Mouse (Mus musculus) heart, adult 10 weeks (tissue): ENCODE measurements around the gene Pcgf1. TPM values are rescaled to one million over a fixed set of nuclear protein-coding genes. Genes with fewer than 3 reads are reported as not detected.

Source experiments
- polyA plus RNA-seq: library from polyadenylated mRNA; stranded (reverse); fragments of 350-450 nt; fragmentation: Illumina TruSeq; extraction: RNeasy Lipid Tissue Mini Kit (QIAGEN cat#74804); gene quantifications from one replicate; pipeline ENCODE4 v1.2.3, GENCODE M21; 2014; ENCODE audit warnings: low read depth, low replicate concordance

Pcgf1 gene
- polyA plus RNA-seq = 10.6 TPM

GRCm38 (mm10) chr6:83077630-83078323, at the start of gene Pcgf1:
TSS of gene Pcgf1 (plus strand) at chr6:83077869.

GRCm38 (mm10) chr6:83033249-83034185, 44.2 kb upstream of the Pcgf1 start, which contains the start of the genes Dok1 and Loxl3:
TSS of gene Dok1 (minus strand) at chr6:83033471.
TSS of gene Loxl3 (plus strand) at chr6:83034173.

GRCm38 (mm10) chr6:83054074-83054851, 23.4 kb upstream of the Pcgf1 start, which contains the start of gene Aup1:
TSS of gene Aup1 (plus strand) at chr6:83054521.

GRCm38 (mm10) chr6:83054871-83055431, 22.7 kb upstream of the Pcgf1 start, which contains the start of gene Htra2:
TSS of gene Htra2 (minus strand) at chr6:83055273.

DNA sequence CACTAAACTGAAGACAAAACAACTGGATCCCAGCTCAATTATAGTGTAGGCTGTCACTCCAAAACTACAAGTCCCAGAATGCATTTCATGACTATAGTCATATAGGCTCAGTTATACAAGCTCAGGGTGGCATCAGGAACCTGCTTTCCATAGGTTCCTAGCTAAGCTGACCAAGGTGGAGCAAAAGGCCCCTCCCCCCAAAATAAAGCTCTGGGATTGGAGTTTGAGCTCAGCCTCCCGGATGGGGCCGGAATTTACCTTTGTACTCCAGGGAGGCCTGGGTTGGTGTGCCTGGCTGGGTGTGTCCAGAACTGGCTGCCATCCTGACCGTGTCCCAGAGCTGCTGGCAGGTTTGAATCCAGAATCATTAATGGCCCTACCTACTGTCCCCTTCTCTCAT, 19.9 kb upstream of the Pcgf1 start, which contains the start of gene Dqx1:
Dqx1 (plus strand) TSS at position 55 of the 400 bp plus-strand sequence.

GRCm38 (mm10) chr6:83070247-83070310, 7.6 kb upstream of the Pcgf1 start, which contains the start of gene Tlx2:
TSS of gene Tlx2 (minus strand) at chr6:83070293.

GRCm38 (mm10) chr6:83086121-83087035, 8.7 kb downstream of the Pcgf1 start, which contains the start of gene Lbx2:
TSS of gene Lbx2 (plus strand) at chr6:83086367.

DNA sequence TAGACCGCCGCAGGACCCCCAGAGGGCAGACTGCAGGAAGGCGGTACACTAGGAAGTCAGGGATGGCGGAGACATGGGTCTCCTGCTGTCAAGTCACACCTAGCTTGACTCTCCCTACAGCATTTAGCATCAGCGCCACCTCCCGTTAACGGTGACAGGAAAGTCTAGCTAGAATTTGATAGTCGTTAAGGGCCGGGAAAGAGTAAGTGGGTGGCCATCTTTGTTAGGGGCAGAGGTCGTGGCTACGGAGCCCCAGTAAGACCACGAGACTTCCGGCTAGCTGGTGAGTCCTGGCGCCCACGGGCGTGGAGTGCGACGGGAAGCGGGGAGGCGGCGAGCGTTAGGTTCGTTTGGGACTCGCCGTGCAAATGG, 23.6 kb downstream of the Pcgf1 start, which contains the start of the genes Ccdc142 and Gm42688:
Ccdc142 (plus strand) TSS at position 286 of the 372 bp plus-strand sequence.
Gm42688 (plus strand) TSS at position 302 of the 372 bp plus-strand sequence.

DNA sequence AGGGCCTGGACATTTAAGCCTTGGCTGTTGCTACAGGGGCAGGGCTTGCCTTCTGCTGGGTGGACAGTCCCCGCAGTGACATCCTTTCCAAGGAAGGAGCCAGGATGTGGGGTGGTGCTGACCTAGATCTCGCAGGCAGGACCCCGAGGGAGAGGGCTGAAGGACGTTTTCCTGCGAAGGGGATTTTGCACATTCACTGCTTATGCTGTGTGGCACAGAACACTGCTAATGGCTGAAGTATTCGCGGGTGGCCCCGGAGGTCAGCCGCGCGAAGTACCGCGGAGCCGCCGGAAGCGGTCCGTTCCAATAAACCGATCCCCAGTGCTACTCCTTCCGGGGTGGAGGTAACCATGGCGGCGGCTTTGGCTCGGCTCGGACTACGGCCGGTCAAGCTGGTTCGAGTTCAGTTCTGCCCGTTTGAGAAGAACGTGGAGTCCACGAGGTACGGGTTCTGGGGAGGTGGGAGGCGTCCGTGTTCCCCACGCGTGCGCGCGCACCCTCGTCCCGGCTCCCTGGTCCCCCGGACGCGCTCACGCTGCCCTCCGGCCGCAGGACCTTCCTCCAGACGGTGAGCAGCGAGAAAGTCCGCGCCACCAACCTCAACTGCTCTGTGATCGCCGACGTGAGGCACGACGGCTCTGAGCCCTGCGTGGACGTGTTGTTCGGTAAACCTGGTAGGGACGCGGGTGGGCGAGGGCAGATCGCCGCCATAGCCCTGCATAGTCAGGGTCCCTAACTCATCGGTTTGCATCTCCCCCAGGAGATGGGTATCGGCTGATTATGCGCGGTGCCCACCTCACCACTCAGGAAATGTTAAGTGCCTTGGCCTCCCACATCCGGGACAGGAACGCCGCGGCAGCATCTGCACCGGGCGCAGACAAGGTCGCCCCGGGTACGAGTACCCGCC, 31.3 kb downstream of the Pcgf1 start, which contains the start of gene Mrpl53:
Mrpl53 (plus strand) TSS at position 279 of the 907 bp plus-strand sequence.

GRCm38 (mm10) chr6:83115011-83115671, 37.5 kb downstream of the Pcgf1 start, which contains the start of gene Mogs:
TSS of gene Mogs (plus strand) at chr6:83115496.

DNA sequence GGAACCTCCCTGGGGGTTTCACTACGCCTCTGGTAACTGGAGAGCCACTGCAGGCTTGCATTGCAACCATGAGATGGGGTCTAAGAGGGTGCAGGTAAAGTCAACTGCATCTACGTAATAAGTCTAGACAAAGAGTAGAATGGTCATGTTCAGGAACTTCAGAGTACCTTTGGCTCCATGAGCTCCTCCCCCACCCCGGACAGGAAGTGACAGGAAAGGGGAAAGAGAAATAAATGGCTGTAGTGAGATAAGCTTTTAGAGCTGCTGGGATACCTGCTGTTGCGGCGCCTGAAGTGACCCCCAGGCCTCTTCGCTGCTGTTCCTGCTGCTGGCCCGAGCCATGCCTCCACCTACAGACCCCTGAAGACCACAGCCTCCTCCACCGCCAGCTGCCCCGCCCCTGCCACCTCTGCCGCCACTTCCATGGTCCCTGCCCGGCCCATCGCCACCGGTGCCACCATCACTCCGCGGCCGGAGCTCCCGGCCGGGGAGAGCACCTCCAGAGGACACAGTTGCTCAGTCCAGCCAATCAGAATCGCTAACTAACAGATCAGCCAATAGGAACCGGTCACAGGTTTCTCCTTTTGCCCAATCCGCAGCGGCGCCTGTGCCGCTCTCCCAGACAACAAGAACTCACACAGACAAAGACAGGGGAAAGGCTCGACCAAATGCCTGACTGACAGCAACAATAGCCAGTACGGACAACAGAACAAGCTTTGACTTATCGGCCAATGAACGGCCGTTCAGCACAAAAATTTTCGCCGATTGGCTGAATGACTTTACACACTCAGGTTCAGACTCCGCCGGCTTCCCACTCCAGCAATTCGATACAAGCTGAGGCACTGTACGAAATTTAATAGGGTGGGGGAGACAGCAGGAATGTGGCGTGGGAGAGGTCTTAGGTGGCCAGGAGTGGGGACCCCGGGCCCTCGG, 43.5 kb downstream of the Pcgf1 start, which contains the start of gene Wbp1:
Wbp1 (minus strand) TSS at position 630 of the 933 bp plus-strand sequence.

GRCm38 (mm10) chr6:83125331-83125730, 47.7 kb downstream of the Pcgf1 start, which contains the start of gene Ino80b:
TSS of gene Ino80b (minus strand) at chr6:83125431.

Other genes starting within 250 kb of the Pcgf1 start
- gene Sema4f, start 138.1 kb upstream of the Pcgf1 start, polyA plus RNA-seq = 0.34 TPM
- not detected for gene M1ap, start 131.0 kb upstream of the Pcgf1 start, polyA plus RNA-seq
- 3.5 TPM for gene Dok1, start 44.4 kb upstream of the Pcgf1 start, polyA plus RNA-seq
- gene Loxl3, start 43.7 kb upstream of the Pcgf1 start, polyA plus RNA-seq = 4.9 TPM
- 107 TPM for gene Aup1, start 23.3 kb upstream of the Pcgf1 start, polyA plus RNA-seq
- 41.4 TPM for gene Htra2, start 22.6 kb upstream of the Pcgf1 start, polyA plus RNA-seq
- 1.3 TPM for gene Dqx1, start 20.0 kb upstream of the Pcgf1 start, polyA plus RNA-seq
- not detected for gene Tlx2, start 7.6 kb upstream of the Pcgf1 start, polyA plus RNA-seq
- 0.76 TPM for gene Lbx2, start 8.5 kb downstream of the Pcgf1 start, polyA plus RNA-seq
- gene Ccdc142, start 23.7 kb downstream of the Pcgf1 start, polyA plus RNA-seq = 0.73 TPM
- 1.6 TPM for gene Gm42688, start 23.7 kb downstream of the Pcgf1 start, polyA plus RNA-seq
- gene Mrpl53, start 31.2 kb downstream of the Pcgf1 start, polyA plus RNA-seq = 134 TPM
- 11.1 TPM for gene Mogs, start 37.6 kb downstream of the Pcgf1 start, polyA plus RNA-seq
- 77.2 TPM for gene Wbp1, start 43.7 kb downstream of the Pcgf1 start, polyA plus RNA-seq
- gene Ino80b, start 47.6 kb downstream of the Pcgf1 start, polyA plus RNA-seq = 9.5 TPM
- gene Rtkn, start 57.6 kb downstream of the Pcgf1 start, polyA plus RNA-seq = 10.5 TPM
- gene Wdr54, start 78.5 kb downstream of the Pcgf1 start, polyA plus RNA-seq = 1.9 TPM
- not detected for gene 1700003E16Rik, start 78.5 kb downstream of the Pcgf1 start, polyA plus RNA-seq
- gene Dctn1, start 88.1 kb downstream of the Pcgf1 start, polyA plus RNA-seq = 81.2 TPM
- not detected for gene Slc4a5, start 142.0 kb downstream of the Pcgf1 start, polyA plus RNA-seq
- gene Mthfd2, start 248.0 kb downstream of the Pcgf1 start, polyA plus RNA-seq = 2.9 TPM
- gene Mob1a, start 248.1 kb downstream of the Pcgf1 start, polyA plus RNA-seq = 25.4 TPM